Mouse (Mus musculus): Measurements from ENCODE around the gene Prdm16. TPM values are rescaled to one million over a fixed set of nuclear protein-coding genes. Genes with fewer than 3 reads are reported as not detected.

The Prdm16 gene
- polyA plus RNA-seq, 1 experiment = not detected

GRCm38 (mm10) chr4:154358816-154359215 lies 277.9 kb downstream of the Prdm16 start:
- H3K79me2 ChIP-seq (ENCODE audit: control insufficient read depth, insufficient read depth) = no peaks in the 10 kb centered on the region
- H3K4me3 ChIP-seq = no peak overlapping the region
- no peaks in the 10 kb centered on the region for H3K36me3 ChIP-seq (ENCODE audit: control insufficient read depth, insufficient read depth)
- TF ChIP-seq TCF12 (IDR thresholded peaks at IDR 0.05; ENCODE audit: insufficient read depth, poor library complexity, severe bottlenecking) = no peak
- TF ChIP-seq POLR2AphosphoS2 (IDR thresholded peaks at IDR 0.05; ENCODE audit: insufficient read length, low read depth) = no peak
- TF ChIP-seq USF1 (IDR thresholded peaks at IDR 0.05; ENCODE audit: low read depth) = no peak
- TF ChIP-seq POLR2A (IDR thresholded peaks at IDR 0.05; ENCODE audit: insufficient read length, low read depth) = no peak
- H3K27me3 ChIP-seq (ENCODE audit: control insufficient read depth, insufficient read depth, insufficient read length) = no peaks in the 10 kb centered on the region
- no peak overlapping the region for H3ac ChIP-seq (ENCODE audit: control insufficient read depth, insufficient read length)
- H3K4me2 ChIP-seq (ENCODE audit: low read depth) = no peak overlapping the region

GRCm38 (mm10) chr4:154358370-154358769 lies 278.3 kb downstream of the Prdm16 start:
- H3K36me3 ChIP-seq (ENCODE audit: control insufficient read depth, insufficient read depth) = no peaks in the 10 kb centered on the region
- H3K27me3 ChIP-seq (ENCODE audit: control insufficient read depth, insufficient read depth, insufficient read length) = no peaks in the 10 kb centered on the region
- no peak overlapping the region for H3K4me2 ChIP-seq (ENCODE audit: low read depth)
- H3ac ChIP-seq (ENCODE audit: control insufficient read depth, insufficient read length) = no peak overlapping the region
- H3K79me2 ChIP-seq (ENCODE audit: control insufficient read depth, insufficient read depth) = no peaks in the 10 kb centered on the region
- H3K4me3 ChIP-seq = no peak overlapping the region
- no peak for TF ChIP-seq E2F4 (IDR thresholded peaks at IDR 0.05; ENCODE audit: insufficient read depth)
- TF ChIP-seq MYOG (IDR thresholded peaks at IDR 0.05; ENCODE audit: control insufficient read depth in 1 of 3, insufficient read depth in 1 of 3, insufficient read length in 2 of 3, low read depth in 2 of 3) = no peak
- no peak for TF ChIP-seq POLR2AphosphoS2 (IDR thresholded peaks at IDR 0.05; ENCODE audit: insufficient read length, low read depth)
- TF ChIP-seq MYOD1 (IDR thresholded peaks at IDR 0.05; ENCODE audit: control insufficient read depth in 1 of 3, insufficient read length in 2 of 3, low read depth in 2 of 3) = no peak
- no peak for TF ChIP-seq CEBPB (IDR thresholded peaks at IDR 0.05; ENCODE audit: insufficient read depth, poor library complexity, severe bottlenecking)
- TF ChIP-seq USF1 (IDR thresholded peaks at IDR 0.05; ENCODE audit: low read depth) = no peak
- no peak for TF ChIP-seq MAX (IDR thresholded peaks at IDR 0.05; ENCODE audit: low read depth)
- no peak for TF ChIP-seq SRF (IDR thresholded peaks at IDR 0.05; ENCODE audit: control insufficient read depth, insufficient read length, low read depth)
- no peak for TF ChIP-seq TCF12 (IDR thresholded peaks at IDR 0.05; ENCODE audit: insufficient read depth, poor library complexity, severe bottlenecking)
- TF ChIP-seq TCF3 (IDR thresholded peaks at IDR 0.05; ENCODE audit: insufficient read length, low read depth) = no peak
- TF ChIP-seq POLR2A (IDR thresholded peaks at IDR 0.05; ENCODE audit: insufficient read length, low read depth) = no peak
- no peak for TF ChIP-seq REST (IDR thresholded peaks at IDR 0.05; ENCODE audit: insufficient read depth, insufficient read length)

- H3K79me2 ChIP-seq (ENCODE audit: control insufficient read depth, insufficient read depth) = no peaks in the 10 kb centered on the region
- no peak overlapping the region for H3K4me3 ChIP-seq
- no peak for TF ChIP-seq MAX (IDR thresholded peaks at IDR 0.05; ENCODE audit: low read depth)
- no peak for TF ChIP-seq MYOD1 (IDR thresholded peaks at IDR 0.05; ENCODE audit: control insufficient read depth in 1 of 3, insufficient read length in 2 of 3, low read depth in 2 of 3)
- TF ChIP-seq POLR2A (IDR thresholded peaks at IDR 0.05; ENCODE audit: insufficient read length, low read depth) = no peak
- TF ChIP-seq CEBPB (IDR thresholded peaks at IDR 0.05; ENCODE audit: insufficient read depth, poor library complexity, severe bottlenecking) = no peak
- TF ChIP-seq MYOG (IDR thresholded peaks at IDR 0.05; ENCODE audit: control insufficient read depth in 1 of 3, insufficient read depth in 1 of 3, insufficient read length in 2 of 3, low read depth in 2 of 3) = no peak
- no peak for TF ChIP-seq TCF3 (IDR thresholded peaks at IDR 0.05; ENCODE audit: insufficient read length, low read depth)
- H3K4me2 ChIP-seq (ENCODE audit: low read depth) = no peak overlapping the region
- no peaks in the 10 kb centered on the region for H3K36me3 ChIP-seq (ENCODE audit: control insufficient read depth, insufficient read depth)
- H3ac ChIP-seq (ENCODE audit: control insufficient read depth, insufficient read length) = no peak overlapping the region
- H3K27me3 ChIP-seq (ENCODE audit: control insufficient read depth, insufficient read depth, insufficient read length) = no peaks in the 10 kb centered on the region
Measured at GRCm38 (mm10) chr4:154355408-154355807, 281.3 kb downstream of the Prdm16 start.

- Histone ChIP-seq H3K79me2 (ENCODE audit: control insufficient read depth, insufficient read depth) (no peaks in the 10 kb centered on the region), H3K4me3 (no peak overlapping the region), H3K27me3 (ENCODE audit: control insufficient read depth, insufficient read depth, insufficient read length) (no peaks in the 10 kb centered on the region), H3ac (ENCODE audit: control insufficient read depth, insufficient read length) (no peak overlapping the region), H3K36me3 (ENCODE audit: control insufficient read depth, insufficient read depth) (no peaks in the 10 kb centered on the region), H3K4me2 (ENCODE audit: low read depth) (no peak overlapping the region)
- TF ChIP-seq POLR2AphosphoS2 (IDR thresholded peaks at IDR 0.05; ENCODE audit: insufficient read length, low read depth) (no peak), E2F4 (IDR thresholded peaks at IDR 0.05; ENCODE audit: insufficient read depth) (no peak), TCF3 (IDR thresholded peaks at IDR 0.05; ENCODE audit: insufficient read length, low read depth) (no peak), USF1 (IDR thresholded peaks at IDR 0.05; ENCODE audit: low read depth) (no peak), POLR2A (IDR thresholded peaks at IDR 0.05; ENCODE audit: insufficient read length, low read depth) (no peak)
Measured at GRCm38 (mm10) chr4:154352246-154352645, 284.4 kb downstream of the Prdm16 start.

- TF ChIP-seq POLR2A (IDR thresholded peaks at IDR 0.05; ENCODE audit: insufficient read length, low read depth) = no peak
- no peak for TF ChIP-seq MYOD1 (IDR thresholded peaks at IDR 0.05; ENCODE audit: control insufficient read depth in 1 of 3, insufficient read length in 2 of 3, low read depth in 2 of 3)
- TF ChIP-seq TCF12 (IDR thresholded peaks at IDR 0.05; ENCODE audit: insufficient read depth, poor library complexity, severe bottlenecking) = no peak
- no peak for TF ChIP-seq SRF (IDR thresholded peaks at IDR 0.05; ENCODE audit: control insufficient read depth, insufficient read length, low read depth)
- TF ChIP-seq CEBPB (IDR thresholded peaks at IDR 0.05; ENCODE audit: insufficient read depth, poor library complexity, severe bottlenecking) = no peak
- TF ChIP-seq MYOG (IDR thresholded peaks at IDR 0.05; ENCODE audit: control insufficient read depth in 1 of 3, insufficient read depth in 1 of 3, insufficient read length in 2 of 3, low read depth in 2 of 3) = no peak
- TF ChIP-seq E2F4 (IDR thresholded peaks at IDR 0.05; ENCODE audit: insufficient read depth) = no peak
- no peak for TF ChIP-seq POLR2AphosphoS2 (IDR thresholded peaks at IDR 0.05; ENCODE audit: insufficient read length, low read depth)
- TF ChIP-seq REST (IDR thresholded peaks at IDR 0.05; ENCODE audit: insufficient read depth, insufficient read length) = no peak
- no peak for TF ChIP-seq TCF3 (IDR thresholded peaks at IDR 0.05; ENCODE audit: insufficient read length, low read depth)
- TF ChIP-seq MAX (IDR thresholded peaks at IDR 0.05; ENCODE audit: low read depth) = no peak
- no peak for TF ChIP-seq USF1 (IDR thresholded peaks at IDR 0.05; ENCODE audit: low read depth)
- no peaks in the 10 kb centered on the region for H3K79me2 ChIP-seq (ENCODE audit: control insufficient read depth, insufficient read depth)
- no peak overlapping the region for H3K4me2 ChIP-seq (ENCODE audit: low read depth)
- H3ac ChIP-seq (ENCODE audit: control insufficient read depth, insufficient read length) = no peak overlapping the region
- H3K4me3 ChIP-seq = no peak overlapping the region
- no peaks in the 10 kb centered on the region for H3K36me3 ChIP-seq (ENCODE audit: control insufficient read depth, insufficient read depth)
- no peaks in the 10 kb centered on the region for H3K27me3 ChIP-seq (ENCODE audit: control insufficient read depth, insufficient read depth, insufficient read length)
Measured at GRCm38 (mm10) chr4:154348197-154348786, 288.4 kb downstream of the Prdm16 start.

Measured in myocyte (in vitro differentiated cells).